Mouse (Mus musculus) midbrain, embryonic 15.5 days (tissue): ENCODE data around the gene Zbtb4. TPM values are rescaled to one million over a fixed set of nuclear protein-coding genes. Genes with fewer than 3 reads are reported as not detected.
"Not testable (repeated sequence)": the region's sequence is repeated elsewhere in the genome, so short reads cannot be mapped to it uniquely, and the experiment has no call there.

Experiments used
- ATAC-seq: fragments of 200-750 bp; cut with Nextera tagmentation; replicated peaks from 2 replicates; pipeline ENCODE4 v1.8.0; 2017; ENCODE audit warnings: moderate TSS enrichment
- H3K27ac ChIP-seq: fragments of 300-500 bp; sonication (generic); 2 replicates; pipeline ENCODE4 v1.5.1; 2015; ENCODE audit warnings: mild to moderate bottlenecking, inconsistent platforms
- H3K27me3 ChIP-seq: fragments of 300-500 bp; sonication (generic); replicated peaks from 2 replicates; pipeline ENCODE4 v1.6.1; 2015; ENCODE audit warnings: inconsistent platforms
- H3K36me3 ChIP-seq: fragments of 300-500 bp; sonication (generic); replicated peaks from 2 replicates; pipeline ENCODE4 v1.6.1; 2015; ENCODE audit warnings: inconsistent platforms
- H3K4me1 ChIP-seq: fragments of 300-500 bp; sonication (generic); 2 replicates; pipeline ENCODE4 v1.6.1; 2015; ENCODE audit warnings: inconsistent platforms
- H3K4me2 ChIP-seq: fragments of 300-500 bp; sonication (generic); 2 replicates; pipeline ENCODE4 v1.6.1; 2015; ENCODE audit warnings: inconsistent platforms, mild to moderate bottlenecking, moderate library complexity
- H3K4me3 ChIP-seq: fragments of 300-500 bp; sonication (generic); 2 replicates; pipeline ENCODE4 v1.5.1; 2015; ENCODE audit warnings: mild to moderate bottlenecking, inconsistent platforms
- H3K9ac ChIP-seq: fragments of 300-500 bp; sonication (generic); 2 replicates; pipeline ENCODE4 v1.6.1; 2015; ENCODE audit warnings: mild to moderate bottlenecking, inconsistent platforms
- H3K9me3 ChIP-seq: fragments of 300-500 bp; sonication (generic); 2 replicates; pipeline ENCODE4 v1.6.1; 2016; ENCODE audit warnings: inconsistent platforms
- WGBS: fragments of 180-500 bp; shearing (Covaris S2); methylation state at CpG from one replicate; pipeline ENCODE4 v1.1.7; 2015; ENCODE audit warnings: mixed read lengths; 5-methylcytosine and 5-hydroxymethylcytosine counted together
- polyA plus RNA-seq: library from polyadenylated mRNA; unstranded; fragments of >200 nt; fragmentation: Nextera tagmentation; extraction: Ambion mirVana; gene quantifications from 2 replicates; pipeline ENCODE4 v1.2.1, GENCODE M21; 2015

Gene Zbtb4
- 4.1 and 4.3 TPM in 2 replicates for polyA plus RNA-seq

GRCm38 (mm10) chr11:69765221-69766125 lies at the start of gene Zbtb4:
TSS of gene Zbtb4 (plus strand) at chr11:69765912.
- H3K27me3 ChIP-seq = no peaks in the 10 kb centered on the region
- no peaks in the 10 kb centered on the region for H3K9me3 ChIP-seq
- peak within 1 kb of the TSS; percentile 85 for H3K27ac ChIP-seq
- peak within 1 kb of the TSS; percentile 73 for H3K4me2 ChIP-seq
- peaks cover 30% of the 10 kb centered on the region for H3K4me1 ChIP-seq
- H3K9ac ChIP-seq = peak within 1 kb of the TSS; percentile 95
- peak; percentile 72 for ATAC-seq
- no peaks in the 10 kb centered on the region for H3K36me3 ChIP-seq
- 22% methylated on average over 31 of the region's 55 CpGs for WGBS
- H3K4me3 ChIP-seq = peak within 1 kb of the TSS; percentile 92

- H3K4me2 ChIP-seq = no peak overlapping the region
- H3K27me3 ChIP-seq = no peaks in the 10 kb centered on the region
- H3K4me1 ChIP-seq = no peaks in the 10 kb centered on the region
- no peak for ATAC-seq
- H3K9me3 ChIP-seq = no peaks in the 10 kb centered on the region
- H3K9ac ChIP-seq = no peak overlapping the region
- H3K27ac ChIP-seq = no peak overlapping the region
- no peaks in the 10 kb centered on the region for H3K36me3 ChIP-seq
- H3K4me3 ChIP-seq = no peak overlapping the region
- WGBS = 25% methylated on average over 5 of the region's 5 CpGs
Measured at GRCm38 (mm10) chr11:69715929-69716328, 49.8 kb upstream of the Zbtb4 start.

- WGBS = 55% methylated on average over 4 of the region's 4 CpGs
- no peak overlapping the region for H3K9ac ChIP-seq
- H3K36me3 ChIP-seq = no peaks in the 10 kb centered on the region
- H3K9me3 ChIP-seq = no peaks in the 10 kb centered on the region
- no peak overlapping the region for H3K4me2 ChIP-seq
- ATAC-seq = no peak
- no peak overlapping the region for H3K4me3 ChIP-seq
- H3K27ac ChIP-seq = no peak overlapping the region
- H3K4me1 ChIP-seq = no peaks in the 10 kb centered on the region
- no peaks in the 10 kb centered on the region for H3K27me3 ChIP-seq
Measured at GRCm38 (mm10) chr11:69716953-69717352, 48.8 kb upstream of the Zbtb4 start.

GRCm38 (mm10) chr11:69718661-69719060 lies 47.1 kb upstream of the Zbtb4 start:
- no peak overlapping the region for H3K9ac ChIP-seq

GRCm38 (mm10) chr11:69719423-69719822 lies 46.3 kb upstream of the Zbtb4 start:
- Histone ChIP-seq H3K4me3 (no peak overlapping the region), H3K9me3 (no peaks in the 10 kb centered on the region)
- WGBS = 72% methylated on average over 6 of the region's 6 CpGs

More at GRCm38 (mm10) chr11:69718661-69719060, 47.1 kb upstream of the Zbtb4 start:
- Histone ChIP-seq H3K4me3 (no peak overlapping the region), H3K36me3 (no peaks in the 10 kb centered on the region), H3K4me2 (no peak overlapping the region), H3K9me3 (no peaks in the 10 kb centered on the region), H3K27me3 (no peaks in the 10 kb centered on the region), H3K27ac (no peak overlapping the region), H3K4me1 (no peaks in the 10 kb centered on the region)
- ATAC-seq = no peak
- 19% methylated on average over 15 of the region's 15 CpGs for WGBS

GRCm38 (mm10) chr11:69720852-69721251 lies 44.9 kb upstream of the Zbtb4 start:
- no peak overlapping the region for H3K4me3 ChIP-seq
- ATAC-seq = no peak
- H3K27ac ChIP-seq = no peak overlapping the region
- WGBS = 82% methylated on average over 6 of the region's 6 CpGs
- H3K4me2 ChIP-seq = no peak overlapping the region
- H3K9ac ChIP-seq = no peak overlapping the region
- no peaks in the 10 kb centered on the region for H3K9me3 ChIP-seq
- H3K4me1 ChIP-seq = no peaks in the 10 kb centered on the region
- no peaks in the 10 kb centered on the region for H3K27me3 ChIP-seq
- no peaks in the 10 kb centered on the region for H3K36me3 ChIP-seq

More at GRCm38 (mm10) chr11:69719423-69719822, 46.3 kb upstream of the Zbtb4 start:
- no peaks in the 10 kb centered on the region for H3K36me3 ChIP-seq
- no peaks in the 10 kb centered on the region for H3K27me3 ChIP-seq
- ATAC-seq = no peak
- H3K4me2 ChIP-seq = no peak overlapping the region
- no peaks in the 10 kb centered on the region for H3K4me1 ChIP-seq
- no peak overlapping the region for H3K27ac ChIP-seq
- no peak overlapping the region for H3K9ac ChIP-seq

GRCm38 (mm10) chr11:69723074-69723473 lies 42.6 kb upstream of the Zbtb4 start:
- Histone ChIP-seq H3K9ac (no peak overlapping the region), H3K27me3 (no peaks in the 10 kb centered on the region), H3K27ac (no peak overlapping the region), H3K4me1 (no peaks in the 10 kb centered on the region), H3K4me2 (no peak overlapping the region), H3K9me3 (no peaks in the 10 kb centered on the region), H3K4me3 (no peak overlapping the region), H3K36me3 (no peaks in the 10 kb centered on the region)
- WGBS = 31% methylated on average over 2 of the region's 2 CpGs
- ATAC-seq = no peak

- no peaks in the 10 kb centered on the region for H3K27me3 ChIP-seq
- no peaks in the 10 kb centered on the region for H3K36me3 ChIP-seq
- H3K4me1 ChIP-seq = no peaks in the 10 kb centered on the region
- no peak overlapping the region for H3K9ac ChIP-seq
- 42% methylated on average over 5 of the region's 5 CpGs for WGBS
- H3K4me3 ChIP-seq = no peak overlapping the region
- H3K27ac ChIP-seq = no peak overlapping the region
- ATAC-seq = no peak
- H3K4me2 ChIP-seq = no peak overlapping the region
- H3K9me3 ChIP-seq = no peaks in the 10 kb centered on the region
Measured at GRCm38 (mm10) chr11:69725951-69726350, 39.8 kb upstream of the Zbtb4 start.

GRCm38 (mm10) chr11:69729063-69729462 lies 36.6 kb upstream of the Zbtb4 start:
- no peak for ATAC-seq
- H3K9me3 ChIP-seq = no peaks in the 10 kb centered on the region
- H3K4me3 ChIP-seq = no peak overlapping the region
- no peak overlapping the region for H3K9ac ChIP-seq
- H3K4me2 ChIP-seq = no peak overlapping the region
- H3K27me3 ChIP-seq = no peaks in the 10 kb centered on the region
- no peak overlapping the region for H3K27ac ChIP-seq
- 16% methylated on average over 3 of the region's 3 CpGs for WGBS
- peaks cover 6% of the 10 kb centered on the region for H3K36me3 ChIP-seq
- H3K4me1 ChIP-seq = no peaks in the 10 kb centered on the region

- not testable (repeated sequence) for H3K27me3 ChIP-seq, H3K9ac ChIP-seq, ATAC-seq, H3K9me3 ChIP-seq, H3K4me3 ChIP-seq, H3K4me1 ChIP-seq, H3K4me2 ChIP-seq, H3K27ac ChIP-seq
- 70% methylated on average over 3 of the region's 3 CpGs for WGBS
- peaks cover 29% of the 10 kb centered on the region for H3K36me3 ChIP-seq
Measured at GRCm38 (mm10) chr11:69731408-69731807, 34.3 kb upstream of the Zbtb4 start.

- H3K27me3 ChIP-seq = no peaks in the 10 kb centered on the region
- 85% methylated on average over 3 of the region's 3 CpGs for WGBS
- no peaks in the 10 kb centered on the region for H3K9me3 ChIP-seq
- no peak overlapping the region for H3K27ac ChIP-seq
- no peak overlapping the region for H3K9ac ChIP-seq
- H3K36me3 ChIP-seq = peaks cover 10% of the 10 kb centered on the region
- no peak overlapping the region for H3K4me2 ChIP-seq
- H3K4me3 ChIP-seq = no peak overlapping the region
- peaks cover 35% of the 10 kb centered on the region for H3K4me1 ChIP-seq
- ATAC-seq = no peak
Measured at GRCm38 (mm10) chr11:69751635-69752034, 14.1 kb upstream of the Zbtb4 start.

GRCm38 (mm10) chr11:69752686-69753085 lies 13.0 kb upstream of the Zbtb4 start:
- Histone ChIP-seq H3K27me3 (no peaks in the 10 kb centered on the region), H3K36me3 (peaks cover 2% of the 10 kb centered on the region; the same call in 1 of the 2 replicates), H3K9me3 (no peaks in the 10 kb centered on the region), H3K27ac (no peak overlapping the region), H3K4me1 (peaks cover 45% of the 10 kb centered on the region), H3K4me2 (no peak overlapping the region), H3K9ac (no peak overlapping the region), H3K4me3 (no peak overlapping the region)
- no peak for ATAC-seq

- no peak overlapping the region for H3K4me3 ChIP-seq
- 87% methylated on average over 5 of the region's 5 CpGs for WGBS
Measured at GRCm38 (mm10) chr11:69754233-69754632, 11.5 kb upstream of the Zbtb4 start.

More at GRCm38 (mm10) chr11:69754233-69754632, 11.5 kb upstream of the Zbtb4 start:
- no peak for ATAC-seq
- Histone ChIP-seq H3K4me2 (peak overlapping the region; percentile 81; the same call in 1 of the 2 replicates), H3K27ac (no peak overlapping the region), H3K9me3 (no peaks in the 10 kb centered on the region), H3K36me3 (no peaks in the 10 kb centered on the region), H3K9ac (no peak overlapping the region), H3K27me3 (no peaks in the 10 kb centered on the region), H3K4me1 (peaks cover 46% of the 10 kb centered on the region)
